Mouse (Mus musculus): ENCODE measurements around the gene Olfr1351. TPM values are rescaled to one million over a fixed set of nuclear protein-coding genes. Genes with fewer than 3 reads are reported as not detected.
A peak's percentile ranks its signal among the peaks of the same experiment; 100 is the strongest.
"Not testable (repeated sequence)": the region's sequence is repeated elsewhere in the genome, so short reads cannot be mapped to it uniquely, and the experiment has no call there.

Olfr1351 gene
- not detected in 2 replicates for polyA plus RNA-seq (2015; fragmentation: Nextera tagmentation; extraction: Ambion mirVana)

GRCm38 (mm10) chr10:79012172-79012571 lies at the start of gene Olfr1351:
Gene Olfr1351 (plus strand): TSS chr10:79012472.
- Histone ChIP-seq H3K9ac (ENCODE audit: low read depth, low read length) (no peak within 1 kb of the TSS), H3K4me3 (ENCODE audit: low read depth, low read length) (no peak within 1 kb of the TSS), H3K27me3 (ENCODE audit: control insufficient read depth, insufficient read depth, low read depth, low read length) (no peaks in the 10 kb centered on the region), H3K4me2 (ENCODE audit: low read depth, low read length) (no peak within 1 kb of the TSS), H3K27ac (ENCODE audit: low read length) (no peak within 1 kb of the TSS), H3K4me1 (ENCODE audit: control insufficient read depth, low read depth, low read length) (no peaks in the 10 kb centered on the region), H3K36me3 (ENCODE audit: control insufficient read depth, insufficient read depth) (no peaks in the 10 kb centered on the region), H3K9me3 (replicated peaks; ENCODE audit: control insufficient read depth, low read length) (no peaks in the 10 kb centered on the region)
- 33% methylated on average over 1 of the region's 1 CpGs for WGBS (ENCODE audit: insufficient replicate concordance)
- no peak for ATAC-seq (ENCODE audit: low read depth)

GRCm38 (mm10) chr10:78963009-78963408 lies 49.3 kb upstream of the Olfr1351 start, which contains the start of gene Olfr1353:
Gene Olfr1353 (plus strand): TSS chr10:78963309.
- H3K27ac ChIP-seq (ENCODE audit: low read length); H3K9me3 ChIP-seq (replicated peaks; ENCODE audit: control insufficient read depth, low read length); H3K36me3 ChIP-seq (ENCODE audit: control insufficient read depth, insufficient read depth); H3K27me3 ChIP-seq (ENCODE audit: control insufficient read depth, insufficient read depth, low read depth, low read length); ATAC-seq (ENCODE audit: low read depth); H3K4me3 ChIP-seq (ENCODE audit: low read depth, low read length); H3K4me1 ChIP-seq (ENCODE audit: control insufficient read depth, low read depth, low read length); H3K9ac ChIP-seq (ENCODE audit: low read depth, low read length); H3K4me2 ChIP-seq (ENCODE audit: low read depth, low read length): not testable (repeated sequence)

- no peak within 1 kb of the TSS for H3K9ac ChIP-seq (ENCODE audit: low read depth, low read length)
- no peak within 1 kb of the TSS for H3K4me3 ChIP-seq (ENCODE audit: low read depth, low read length)
- H3K27ac ChIP-seq (ENCODE audit: low read length): no peak within 1 kb of the TSS
- H3K27me3 ChIP-seq (ENCODE audit: control insufficient read depth, insufficient read depth, low read depth, low read length): no peaks in the 10 kb centered on the region
- H3K4me2 ChIP-seq (ENCODE audit: low read depth, low read length): no peak within 1 kb of the TSS
- H3K9me3 ChIP-seq (replicated peaks; ENCODE audit: control insufficient read depth, low read length): no peaks in the 10 kb centered on the region
- no peaks in the 10 kb centered on the region for H3K4me1 ChIP-seq (ENCODE audit: control insufficient read depth, low read depth, low read length)
- no peak for ATAC-seq (ENCODE audit: low read depth)
- no peaks in the 10 kb centered on the region for H3K36me3 ChIP-seq (ENCODE audit: control insufficient read depth, insufficient read depth)
These were observed 31.5 kb upstream of the Olfr1351 start, which contains the start of gene Olfr1352 for GRCm38 (mm10) chr10:78980750-78981149. Gene Olfr1352 (plus strand): TSS chr10:78981050.

GRCm38 (mm10) chr10:79028441-79028840 lies 16.2 kb downstream of the Olfr1351 start, which contains the start of gene Olfr57:
Gene Olfr57 (plus strand): TSS chr10:79028741.
- no peaks in the 10 kb centered on the region for H3K9me3 ChIP-seq (replicated peaks; ENCODE audit: control insufficient read depth, low read length)
- H3K9ac ChIP-seq (ENCODE audit: low read depth, low read length): no peak within 1 kb of the TSS
- no peaks in the 10 kb centered on the region for H3K36me3 ChIP-seq (ENCODE audit: control insufficient read depth, insufficient read depth)
- H3K27me3 ChIP-seq (ENCODE audit: control insufficient read depth, insufficient read depth, low read depth, low read length): no peaks in the 10 kb centered on the region
- no peak within 1 kb of the TSS for H3K4me2 ChIP-seq (ENCODE audit: low read depth, low read length)
- no peaks in the 10 kb centered on the region for H3K4me1 ChIP-seq (ENCODE audit: control insufficient read depth, low read depth, low read length)
- ATAC-seq (ENCODE audit: low read depth): no peak
- H3K27ac ChIP-seq (ENCODE audit: low read length): no peak within 1 kb of the TSS
- no peak within 1 kb of the TSS for H3K4me3 ChIP-seq (ENCODE audit: low read depth, low read length)

- WGBS (ENCODE audit: insufficient replicate concordance): 73% methylated on average over 2 of the region's 2 CpGs
These were observed 30.2 kb downstream of the Olfr1351 start for GRCm38 (mm10) chr10:79042457-79042856.

GRCm38 (mm10) chr10:79057370-79057769 lies 45.1 kb downstream of the Olfr1351 start:
- H3K27me3 ChIP-seq (ENCODE audit: control insufficient read depth, insufficient read depth, low read depth, low read length); H3K4me2 ChIP-seq (ENCODE audit: low read depth, low read length); H3K36me3 ChIP-seq (ENCODE audit: control insufficient read depth, insufficient read depth); H3K9ac ChIP-seq (ENCODE audit: low read depth, low read length); H3K9me3 ChIP-seq (replicated peaks; ENCODE audit: control insufficient read depth, low read length); H3K4me3 ChIP-seq (ENCODE audit: low read depth, low read length); H3K4me1 ChIP-seq (ENCODE audit: control insufficient read depth, low read depth, low read length); H3K27ac ChIP-seq (ENCODE audit: low read length): not testable (repeated sequence)
- WGBS (ENCODE audit: insufficient replicate concordance): 40% methylated on average over 3 of the region's 3 CpGs
- peak; percentile 62; the same call in 1 of the 2 replicates for ATAC-seq (ENCODE audit: low read depth)

More at GRCm38 (mm10) chr10:79042457-79042856, 30.2 kb downstream of the Olfr1351 start:
- H3K4me2 ChIP-seq (ENCODE audit: low read depth, low read length); H3K9me3 ChIP-seq (replicated peaks; ENCODE audit: control insufficient read depth, low read length); H3K27me3 ChIP-seq (ENCODE audit: control insufficient read depth, insufficient read depth, low read depth, low read length); H3K27ac ChIP-seq (ENCODE audit: low read length); H3K36me3 ChIP-seq (ENCODE audit: control insufficient read depth, insufficient read depth); H3K4me1 ChIP-seq (ENCODE audit: control insufficient read depth, low read depth, low read length); H3K9ac ChIP-seq (ENCODE audit: low read depth, low read length); H3K4me3 ChIP-seq (ENCODE audit: low read depth, low read length); ATAC-seq (ENCODE audit: low read depth): not testable (repeated sequence)

Other genes with a start within 250 kb of the Olfr1351 start
- gene Slc1a6, start 232.0 kb upstream of the Olfr1351 start, polyA plus RNA-seq (2015; fragmentation: Nextera tagmentation; extraction: Ambion mirVana): 0.22 and 0.26 TPM in 2 replicates
- not detected in 2 replicates for gene Olfr1356, start 160.3 kb upstream of the Olfr1351 start, polyA plus RNA-seq (2015; fragmentation: Nextera tagmentation; extraction: Ambion mirVana)
- gene Olfr1355, start 136.9 kb upstream of the Olfr1351 start, polyA plus RNA-seq (2015; fragmentation: Nextera tagmentation; extraction: Ambion mirVana): not detected in 2 replicates
- not detected in 2 replicates for gene Olfr1354, start 99.3 kb upstream of the Olfr1351 start, polyA plus RNA-seq (2015; fragmentation: Nextera tagmentation; extraction: Ambion mirVana)
- not detected in 2 replicates for gene Olfr8, start 61.8 kb upstream of the Olfr1351 start, polyA plus RNA-seq (2015; fragmentation: Nextera tagmentation; extraction: Ambion mirVana)
- gene Olfr1353, start 49.2 kb upstream of the Olfr1351 start, polyA plus RNA-seq (2015; fragmentation: Nextera tagmentation; extraction: Ambion mirVana): not detected in 2 replicates
- gene Olfr1352, start 31.4 kb upstream of the Olfr1351 start, polyA plus RNA-seq (2015; fragmentation: Nextera tagmentation; extraction: Ambion mirVana): not detected in 2 replicates
- not detected in 2 replicates for gene Olfr57, start 16.3 kb downstream of the Olfr1351 start, polyA plus RNA-seq (2015; fragmentation: Nextera tagmentation; extraction: Ambion mirVana)
- gene 2610008E11Rik, start 85.1 kb downstream of the Olfr1351 start, polyA plus RNA-seq (2015; fragmentation: Nextera tagmentation; extraction: Ambion mirVana): 3.1 and 3.5 TPM in 2 replicates
- not detected in 2 replicates for gene Vmn2r80, start 136.3 kb downstream of the Olfr1351 start, polyA plus RNA-seq (2015; fragmentation: Nextera tagmentation; extraction: Ambion mirVana)
- gene Vmn2r81, start 235.2 kb downstream of the Olfr1351 start, polyA plus RNA-seq (2015; fragmentation: Nextera tagmentation; extraction: Ambion mirVana): not detected in 2 replicates